Mouse (Mus musculus) cerebellum, postnatal 36 days (tissue): Measurements from ENCODE around the gene Col12a1.
A peak's percentile ranks its signal among the peaks of the same experiment; 100 is the strongest.

ENCODE experiments used
- DNase-seq, 2 experiments: peaks; one replicate each; pipeline ENCODE4 v3.0.0; 2021 to 2022; ENCODE audit warnings: mixed read lengths in 2 of 2

Col12a1 gene

GRCm38 (mm10) chr9:79718481-79719370, at the start of gene Col12a1:
TSS of gene Col12a1 (minus strand) at chr9:79718831.
- peak; percentile 24 to 36 for DNase-seq

- no peak for DNase-seq
These were observed 48.4 kb upstream of the Col12a1 start for GRCm38 (mm10) chr9:79766991-79767545.

GRCm38 (mm10) chr9:79765329-79765728, 46.7 kb upstream of the Col12a1 start:
- no peak for DNase-seq

- no peak for DNase-seq
These were observed 43.9 kb upstream of the Col12a1 start for GRCm38 (mm10) chr9:79762519-79762918.

GRCm38 (mm10) chr9:79760076-79760475, 41.4 kb upstream of the Col12a1 start:
- DNase-seq: no peak

- peak; percentile 92 to 95 for DNase-seq
These were observed 40.9 kb upstream of the Col12a1 start, which contains the start of gene Cox7a2 for GRCm38 (mm10) chr9:79759385-79760005. TSS of gene Cox7a2 (minus strand) at chr9:79759878.

- no peak for DNase-seq
These were observed 36.7 kb upstream of the Col12a1 start for GRCm38 (mm10) chr9:79755311-79755710.

GRCm38 (mm10) chr9:79751846-79752245, 33.2 kb upstream of the Col12a1 start:
- DNase-seq: no peak

- no peak for DNase-seq
These were observed 32.1 kb upstream of the Col12a1 start for GRCm38 (mm10) chr9:79750709-79751108.

GRCm38 (mm10) chr9:79745036-79745435, 26.4 kb upstream of the Col12a1 start:
- DNase-seq: no peak

- DNase-seq: no peak
These were observed 17.0 kb upstream of the Col12a1 start for GRCm38 (mm10) chr9:79735608-79736007.

GRCm38 (mm10) chr9:79730301-79730700, 11.7 kb upstream of the Col12a1 start:
- no peak for DNase-seq

- peak in 1 of 2 experiments; percentile 33 for DNase-seq
These were observed 4.5 kb upstream of the Col12a1 start for GRCm38 (mm10) chr9:79723090-79723489.

GRCm38 (mm10) chr9:79721056-79721455, 2.4 kb upstream of the Col12a1 start:
- peak; percentile 47 to 64 for DNase-seq

- no peak for DNase-seq
These were observed 1.5 kb upstream of the Col12a1 start for GRCm38 (mm10) chr9:79720143-79720542.

- peak in 1 of 2 experiments; percentile 16 for DNase-seq
These were observed 820 bp upstream of the Col12a1 start for GRCm38 (mm10) chr9:79719451-79719850.

- DNase-seq: peak; percentile 15 to 28
These were observed 675 bp downstream of the Col12a1 start for GRCm38 (mm10) chr9:79717836-79718475.

- DNase-seq: peak; percentile 76 to 86
These were observed 1.5 kb downstream of the Col12a1 start for GRCm38 (mm10) chr9:79716909-79717835.

GRCm38 (mm10) chr9:79716496-79716895, 2.1 kb downstream of the Col12a1 start:
- DNase-seq: no peak

- DNase-seq: peak; percentile 44 to 58
These were observed 4.1 kb downstream of the Col12a1 start for GRCm38 (mm10) chr9:79714471-79715045.

GRCm38 (mm10) chr9:79689771-79690535, 28.7 kb downstream of the Col12a1 start:
- DNase-seq: no peak
